Mouse (Mus musculus): Measurements from ENCODE around the gene Olfr285.

- no peak for TF ChIP-seq CTCF (conservative IDR thresholded peaks at IDR 0.05; ENCODE audit: insufficient read depth, insufficient read length, low read depth, low read length)
- no peak for TF ChIP-seq POLR2A (IDR thresholded peaks at IDR 0.05; ENCODE audit: low read depth, low read length)
These were observed 1.4 kb downstream of the Olfr285 start for GRCm38 (mm10) chr15:98315703-98316102.
